Comparison of ENCODE assay signal across 8 mouse cellular contexts in the genomic region with DNA sequence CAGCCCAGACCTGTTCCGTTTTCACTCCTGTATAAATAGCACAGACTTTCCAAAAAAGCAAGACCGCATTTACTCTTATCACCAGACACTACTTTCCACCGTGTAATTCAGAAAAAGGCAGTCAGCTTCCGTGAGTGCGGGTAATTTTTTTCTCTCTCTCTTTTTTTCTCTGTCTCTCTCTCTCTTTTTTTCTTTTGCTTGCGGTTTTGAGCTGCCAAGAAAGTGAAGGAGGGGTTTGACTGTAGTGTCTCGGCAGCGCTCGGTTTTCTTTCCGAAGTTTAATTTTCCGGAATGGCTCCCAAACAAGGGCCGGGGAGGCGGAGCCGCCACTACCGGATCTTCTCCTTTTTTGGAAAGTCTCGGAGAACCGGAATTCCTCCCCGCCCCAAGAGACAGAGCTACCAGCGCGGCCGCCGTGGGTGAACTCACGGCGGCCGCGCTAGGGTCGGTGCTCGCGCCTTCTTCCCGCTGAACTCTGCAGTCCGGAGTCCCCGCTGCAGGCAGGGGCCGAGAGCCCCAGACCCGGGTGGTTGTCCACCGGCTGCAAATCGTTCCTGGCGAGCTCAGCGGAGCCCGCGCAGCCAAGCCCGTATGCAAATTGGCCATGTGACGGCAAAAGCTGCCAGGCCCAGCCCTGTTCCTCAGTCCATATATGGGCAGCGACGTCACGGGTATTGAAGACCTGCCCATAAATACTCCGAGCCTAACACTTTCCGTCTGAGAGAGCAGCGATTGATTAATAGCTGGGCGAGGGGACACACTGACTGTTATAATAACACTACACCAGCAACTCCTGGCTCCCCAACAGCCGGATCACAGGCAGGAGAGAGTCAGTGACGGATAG. TPM values are rescaled to one million over a fixed set of nuclear protein-coding genes. Genes with fewer than 3 reads are reported as not detected.
DNase-seq lines count a peak whose midpoint lies in the region; ATAC-seq and TF ChIP-seq lines count a peak whose summit lies in the region.

No protein-coding gene starts in this region.

- WGBS in forebrain, embryonic 11.5 days, result under 1% methylated on average over 51 of the region's 51 CpGs
- under 1% methylated on average over 51 of the region's 51 CpGs for WGBS in heart, postnatal 0 days
- WGBS in liver, embryonic 16.5 days (ENCODE audit: insufficient replicate concordance), result under 1% methylated on average over 51 of the region's 51 CpGs
- WGBS in neural tube, embryonic 13.5 days, result 0% methylated on average over 51 of the region's 51 CpGs

- H3K4me1 ChIP-seq in forebrain, embryonic 11.5 days (replicated peaks; ENCODE audit: control insufficient read depth, insufficient read depth, low read length), result peaks cover 17% of the 10 kb centered on the region; the same call in 1 of the 2 replicates
- peaks cover 31% of the 10 kb centered on the region for H3K4me1 ChIP-seq in heart, postnatal 0 days (ENCODE audit: control insufficient read depth, insufficient read depth)
- H3K4me1 ChIP-seq in liver, embryonic 16.5 days (ENCODE audit: control insufficient read depth, low read depth, low read length), result peaks cover 10% of the 10 kb centered on the region
- H3K4me1 ChIP-seq in neural tube, embryonic 13.5 days (replicated peaks), result peaks cover 56% of the 10 kb centered on the region
- peaks cover 34% of the 10 kb centered on the region for H3K4me1 ChIP-seq in testis, adult 2 months (ENCODE audit: control insufficient read depth, insufficient read depth, low read length)

- TF ChIP-seq EP300 in heart, postnatal 0 days (IDR thresholded peaks at IDR 0.05; ENCODE audit: low read depth), result no peak

- ATAC-seq in forebrain, embryonic 11.5 days (replicated peaks; ENCODE audit: low FRiP score), result peak; percentile 87
- peak; percentile 86 for ATAC-seq in heart, postnatal 0 days (ENCODE audit: insufficient read depth, low read depth)
- peak; percentile 88 for ATAC-seq in liver, embryonic 16.5 days (ENCODE audit: low read depth)
- peak; percentile 78 for ATAC-seq in neural tube, embryonic 13.5 days (ENCODE audit: low read depth)

- peaks cover 90% of the 10 kb centered on the region for H3K27me3 ChIP-seq in forebrain, embryonic 11.5 days (ENCODE audit: control insufficient read depth, insufficient read depth, low read length)
- peaks cover 73% of the 10 kb centered on the region for H3K27me3 ChIP-seq in heart, postnatal 0 days (ENCODE audit: control insufficient read depth, insufficient read depth, low read length)
- peaks cover 92% of the 10 kb centered on the region for H3K27me3 ChIP-seq in liver, embryonic 16.5 days (ENCODE audit: control insufficient read depth, insufficient read depth, low read depth, low read length)
- peaks cover 100% of the 10 kb centered on the region for H3K27me3 ChIP-seq in neural tube, embryonic 13.5 days
- H3K27me3 ChIP-seq in testis, adult 2 months (ENCODE audit: control insufficient read depth, insufficient read depth, low read length), result peaks cover 3% of the 10 kb centered on the region; the same call in 1 of the 2 replicates

- H3K36me3 ChIP-seq in forebrain, embryonic 11.5 days (ENCODE audit: control insufficient read depth, insufficient read depth, low read length), result no peaks in the 10 kb centered on the region
- H3K36me3 ChIP-seq in heart, postnatal 0 days (replicated peaks; ENCODE audit: control insufficient read depth, insufficient read depth, low read length), result no peaks in the 10 kb centered on the region; the same call in 1 of the 2 replicates
- H3K36me3 ChIP-seq in liver, embryonic 16.5 days (ENCODE audit: control insufficient read depth, insufficient read depth), result no peaks in the 10 kb centered on the region
- no peaks in the 10 kb centered on the region for H3K36me3 ChIP-seq in neural tube, embryonic 13.5 days
- H3K36me3 ChIP-seq in testis, adult 2 months (ENCODE audit: control insufficient read depth, insufficient read depth, low read length), result no peaks in the 10 kb centered on the region

- peak; percentile 92 to 94 for DNase-seq in CD8-positive naive resting alpha-beta T cell, adult 2 months (ENCODE audit: low read depth in 2 of 2, low spot score in 2 of 2)
- peak; percentile 92 for DNase-seq in c-Kit-positive CD71-negative TER-119-negative erythroid progenitor cells, embryonic 14.5 days (ENCODE audit: low read depth)
- peak; percentile 88 for DNase-seq in forebrain, embryonic 11.5 days (ENCODE audit: low spot score)
- DNase-seq in heart, postnatal 0 days (ENCODE audit: low spot score), result peak; percentile 93
- peak; percentile 91 to 95 for DNase-seq in kidney, postnatal 4 days

- TF ChIP-seq CTCF in heart, postnatal 0 days (IDR thresholded peaks at IDR 0.05; ENCODE audit: low read depth), result no peak
- no peak for TF ChIP-seq CTCF in testis, adult 2 months (IDR thresholded peaks at IDR 0.05; ENCODE audit: control insufficient read depth, insufficient read depth, insufficient replicate concordance, low read depth, low read length)

- no peak overlapping the region for H3K27ac ChIP-seq in forebrain, embryonic 11.5 days (ENCODE audit: low read depth, low read length)
- H3K27ac ChIP-seq in heart, postnatal 0 days (ENCODE audit: low read depth), result peak overlapping the region; percentile 73
- 0 out of 2 replicates have a peak overlapping the region, but pooled peaks have one; percentile 31 for H3K27ac ChIP-seq in liver, embryonic 16.5 days (ENCODE audit: low read length)
- no peak overlapping the region for H3K27ac ChIP-seq in neural tube, embryonic 13.5 days (replicated peaks)
- peak overlapping the region; percentile 55; the same call in 1 of the 2 replicates for H3K27ac ChIP-seq in testis, adult 2 months (ENCODE audit: control insufficient read depth, insufficient read depth, low read depth, low read length)

- peak overlapping the region; percentile 52 for H3K4me3 ChIP-seq in forebrain, embryonic 11.5 days (ENCODE audit: low read depth, low read length)
- H3K4me3 ChIP-seq in heart, postnatal 0 days (ENCODE audit: low read depth, low read length), result peak overlapping the region; percentile 64
- peak overlapping the region; percentile 69 for H3K4me3 ChIP-seq in liver, embryonic 16.5 days (ENCODE audit: low read depth, low read length)
- H3K4me3 ChIP-seq in neural tube, embryonic 13.5 days, result peak overlapping the region; percentile 59
- peak overlapping the region; percentile 85 for H3K4me3 ChIP-seq in testis, adult 2 months (ENCODE audit: control insufficient read depth, low read depth, low read length)

- H3K9me3 ChIP-seq in forebrain, embryonic 11.5 days (ENCODE audit: control insufficient read depth, low read length), result no peaks in the 10 kb centered on the region
- no peaks in the 10 kb centered on the region for H3K9me3 ChIP-seq in heart, postnatal 0 days (replicated peaks; ENCODE audit: control insufficient read depth, low read length)
- no peaks in the 10 kb centered on the region for H3K9me3 ChIP-seq in liver, embryonic 16.5 days (replicated peaks; ENCODE audit: control insufficient read depth, low read length)
- H3K9me3 ChIP-seq in neural tube, embryonic 13.5 days, result no peaks in the 10 kb centered on the region

- TF ChIP-seq POLR2A in testis, adult 2 months (IDR thresholded peaks at IDR 0.05; ENCODE audit: control insufficient read depth, low read depth, low read length), result no peak

- peak overlapping the region; percentile 80 for H3K4me2 ChIP-seq in forebrain, embryonic 11.5 days (ENCODE audit: low read depth, low read length, severe bottlenecking)
- H3K4me2 ChIP-seq in heart, postnatal 0 days (ENCODE audit: low read depth, low read length), result peak overlapping the region; percentile 92
- peak overlapping the region; percentile 79 for H3K4me2 ChIP-seq in liver, embryonic 16.5 days (ENCODE audit: low read depth, low read length)
- H3K4me2 ChIP-seq in neural tube, embryonic 13.5 days, result peak overlapping the region; percentile 91

- peak overlapping the region; percentile 53 for H3K9ac ChIP-seq in forebrain, embryonic 11.5 days (ENCODE audit: low read length)
- H3K9ac ChIP-seq in heart, postnatal 0 days (replicated peaks; ENCODE audit: low read depth, low read length), result peak overlapping the region; percentile 43
- peak overlapping the region; percentile 35 for H3K9ac ChIP-seq in liver, embryonic 16.5 days (ENCODE audit: low read depth, low read length)
- peak overlapping the region; percentile 62 for H3K9ac ChIP-seq in neural tube, embryonic 13.5 days

RNA-seq across cellular contexts. Expression of gene Egr2, which starts 2.1 kb away (rescaled TPM):
- polyA plus RNA-seq in forebrain, embryonic 11.5 days (2014; fragmentation: Nextera tagmentation; extraction: Ambion mirVana), result 0.29 TPM in 1 of 2 replicates, not detected in the other
- total RNA-seq in heart, postnatal 0 days (2014; rRNA removed; ENCODE audit: low replicate concordance), result 3.6 and 4.1 TPM in 2 replicates
- polyA plus RNA-seq in heart, postnatal 0 days (2015; fragmentation: Nextera tagmentation; extraction: Ambion mirVana), result 0.60 and 0.73 TPM in 2 replicates
- polyA plus RNA-seq in liver, embryonic 16.5 days (2015; fragmentation: Nextera tagmentation; extraction: Ambion mirVana), result 0.08 TPM in 1 of 2 replicates, not detected in the other
- polyA plus RNA-seq in neural tube, embryonic 13.5 days (2015; fragmentation: Nextera tagmentation; extraction: Ambion mirVana), result 1.3 and 1.4 TPM in 2 replicates
- polyA plus RNA-seq in testis, adult 2 months (2012; rRNA removed), result 0.46 and 2.1 TPM in 2 replicates

RNA-seq across cellular contexts. Expression of gene Ado, which starts 11.4 kb away (rescaled TPM):
- polyA plus RNA-seq in forebrain, embryonic 11.5 days (2014; fragmentation: Nextera tagmentation; extraction: Ambion mirVana), result 60.8 and 62.9 TPM in 2 replicates
- 28.9 and 33.4 TPM in 2 replicates for total RNA-seq in heart, postnatal 0 days (2014; rRNA removed; ENCODE audit: low replicate concordance)
- polyA plus RNA-seq in heart, postnatal 0 days (2015; fragmentation: Nextera tagmentation; extraction: Ambion mirVana), result 29.9 and 30.6 TPM in 2 replicates
- polyA plus RNA-seq in liver, embryonic 16.5 days (2015; fragmentation: Nextera tagmentation; extraction: Ambion mirVana), result 11.0 TPM in 2 replicates
- polyA plus RNA-seq in neural tube, embryonic 13.5 days (2015; fragmentation: Nextera tagmentation; extraction: Ambion mirVana), result 92.6 and 95.9 TPM in 2 replicates
- 10.1 and 11.6 TPM in 2 replicates for polyA plus RNA-seq in testis, adult 2 months (2012; rRNA removed)

Comparison
In these comparisons a context has a peak if more than half of its experiments do, and no peak if none do; other contexts are left out.
1. H3K27ac ChIP-seq: peak in heart, postnatal 0 days (single experiment), liver, embryonic 16.5 days (single experiment) and testis, adult 2 months (single experiment); none in forebrain, embryonic 11.5 days (single experiment) and neural tube, embryonic 13.5 days (single experiment).
2. Peak in every context shown above with its lines, with median percentiles within 50 percentile points of each other: DNase-seq, ATAC-seq, H3K4me2 ChIP-seq, H3K4me3 ChIP-seq and H3K9ac ChIP-seq.